In genomic region chr11:101311083-101311482, GRCm38 (mm10) we compare ENCODE assay signal across 26 mouse cellular contexts. TPM values are rescaled to one million over a fixed set of nuclear protein-coding genes. Genes with fewer than 3 reads are reported as not detected.
DNase-seq lines count a peak whose midpoint lies in the region; ATAC-seq and TF ChIP-seq lines count a peak whose summit lies in the region.
"Had no signal": no experiment of that assay in that cellular context is flagged by ENCODE, and none has a peak within 500 bp of the region (broad histone marks: within the 10 kb centered on the region; RNA-seq: fewer than 3 reads in every experiment).

No protein-coding gene starts in this region.

- no peak for TF ChIP-seq CTCF in MEL (IDR thresholded peaks at IDR 0.05 in 2 of 3, conservative IDR thresholded peaks at IDR 0.05 in 1 of 3; ENCODE audit: control insufficient read depth in 1 of 3, insufficient read depth in 1 of 3, low read depth in 2 of 3, low read length in 3 of 3, poor library complexity in 1 of 3, severe bottlenecking in 1 of 3)

- H3K9ac ChIP-seq in midbrain, embryonic 11.5 days (ENCODE audit: low read length): no peak overlapping the region
- no peak overlapping the region for H3K9ac ChIP-seq in midbrain, embryonic 13.5 days (replicated peaks)
- H3K9ac ChIP-seq in MEL (ENCODE audit: control insufficient read depth, low read depth, low read length, poor library complexity, severe bottlenecking): no peak overlapping the region
- H3K9ac ChIP-seq: embryonic facial prominence, embryonic 13.5 days; embryonic facial prominence, embryonic 15.5 days; forebrain, embryonic 12.5 days had no signal

- no peak overlapping the region for H3K27ac ChIP-seq in midbrain, embryonic 11.5 days (ENCODE audit: low read depth, low read length)
- no peak overlapping the region for H3K27ac ChIP-seq in midbrain, embryonic 13.5 days
- peak overlapping the region; percentile 5; the same call in 1 of the 2 replicates for H3K27ac ChIP-seq in MEL (ENCODE audit: control insufficient read depth, low read depth, low read length)
- H3K27ac ChIP-seq: embryonic facial prominence, embryonic 13.5 days; embryonic facial prominence, embryonic 15.5 days; forebrain, embryonic 10.5 days; forebrain, embryonic 12.5 days had no signal

- TF ChIP-seq RAD21 in MEL (IDR thresholded peaks at IDR 0.05; ENCODE audit: low read depth, low read length): no peak

- peaks cover 4% of the 10 kb centered on the region; the same call in 1 of the 2 replicates for H3K4me1 ChIP-seq in midbrain, embryonic 11.5 days (ENCODE audit: control insufficient read depth, insufficient read depth, low read length)
- H3K4me1 ChIP-seq in midbrain, embryonic 13.5 days (replicated peaks): peaks cover 3% of the 10 kb centered on the region
- H3K4me1 ChIP-seq in MEL (ENCODE audit: control insufficient read depth in 1 of 2, insufficient read depth in 2 of 2, low read length in 2 of 2): peaks cover 14 to 23% of the 10 kb centered on the region in 2 experiments
- H3K4me1 ChIP-seq: embryonic facial prominence, embryonic 13.5 days; embryonic facial prominence, embryonic 15.5 days had no signal

- no peaks in the 10 kb centered on the region for H3K27me3 ChIP-seq in midbrain, embryonic 11.5 days (ENCODE audit: control insufficient read depth, insufficient read depth, low read length)
- no peaks in the 10 kb centered on the region; the same call in 1 of the 2 replicates for H3K27me3 ChIP-seq in midbrain, embryonic 13.5 days
- H3K27me3 ChIP-seq in MEL (ENCODE audit: control insufficient read depth in 1 of 2, insufficient read depth in 2 of 2, low read length in 2 of 2): no peaks in the 10 kb centered on the region

- no peak for TF ChIP-seq POLR2A in MEL (IDR thresholded peaks at IDR 0.05; ENCODE audit: control insufficient read depth in 1 of 2, insufficient read depth in 1 of 2, low read depth in 1 of 2, low read length in 2 of 2, poor library complexity in 1 of 2)

- peak; percentile 42 to 71; a peak in 3 of 4 replicates for TF ChIP-seq EP300 in MEL (IDR thresholded peaks at IDR 0.05; ENCODE audit: low read depth in 1 of 2, low read length in 2 of 2)

- peak; percentile 2 for DNase-seq in midbrain, embryonic 11.5 days (ENCODE audit: low spot score, missing footprints)
- DNase-seq in MEL (ENCODE audit: low read depth, low spot score): peak; percentile 89
- DNase-seq in cerebellum, postnatal 36 days: no peak
- DNase-seq in right cerebral cortex, postnatal 14 days: no peak
- DNase-seq: adrenal gland, adult 8-10 months; adrenal gland, postnatal 14 days; adrenal gland, postnatal 36 days; B cell, adult 2 months; cerebellum, adult 11-12 months; cerebellum, adult 2 months; cerebellum, adult 9-10 months; cerebellum, postnatal 10 days; cerebellum, postnatal 25 days; embryo, embryonic 11 days had no signal

- WGBS in midbrain, embryonic 11.5 days: 88% methylated on average over 3 of the region's 3 CpGs
- WGBS in midbrain, embryonic 13.5 days: 85% methylated on average over 3 of the region's 3 CpGs

- ATAC-seq in midbrain, embryonic 11.5 days (ENCODE audit: low FRiP score): no peak
- no peak for ATAC-seq in midbrain, embryonic 13.5 days
- ATAC-seq: activated CD4-positive, CD25-positive, alpha-beta regulatory T cell, adult 4 months; CD4-positive, CD25-positive, alpha-beta regulatory T cell, adult 4 months; forebrain, embryonic 14.5 days; forebrain, embryonic 16.5 days; Patski had no signal

- no peak overlapping the region for H3K4me3 ChIP-seq in midbrain, embryonic 11.5 days (ENCODE audit: low read depth, low read length)
- H3K4me3 ChIP-seq in midbrain, embryonic 13.5 days (replicated peaks): no peak overlapping the region
- no peak overlapping the region for H3K4me3 ChIP-seq in MEL (ENCODE audit: control insufficient read depth in 1 of 2, insufficient read depth in 1 of 2, low read depth in 2 of 2, low read length in 2 of 2)
- H3K4me3 ChIP-seq: embryonic facial prominence, embryonic 13.5 days; embryonic facial prominence, embryonic 15.5 days; erythroblast, embryonic 14.5 days; forebrain, embryonic 10.5 days; forebrain, embryonic 12.5 days had no signal

- no peak overlapping the region for H3K4me2 ChIP-seq in midbrain, embryonic 11.5 days
- no peak overlapping the region for H3K4me2 ChIP-seq in midbrain, embryonic 13.5 days (replicated peaks)
- H3K4me2 ChIP-seq: embryonic facial prominence, embryonic 13.5 days; embryonic facial prominence, embryonic 15.5 days; forebrain, embryonic 12.5 days had no signal

- peaks cover 2% of the 10 kb centered on the region for H3K79me2 ChIP-seq in MEL (ENCODE audit: control insufficient read depth, insufficient read depth, low read length, poor library complexity)

- no peaks in the 10 kb centered on the region for H3K9me3 ChIP-seq in midbrain, embryonic 11.5 days (ENCODE audit: control insufficient read depth, low read length)
- no peaks in the 10 kb centered on the region for H3K9me3 ChIP-seq in midbrain, embryonic 13.5 days
- no peaks in the 10 kb centered on the region for H3K9me3 ChIP-seq in MEL (replicated peaks; ENCODE audit: insufficient read depth, low read length)
- H3K9me3 ChIP-seq: embryonic facial prominence, embryonic 13.5 days; embryonic facial prominence, embryonic 15.5 days; forebrain, embryonic 10.5 days; forebrain, embryonic 12.5 days; G1E had no signal

- H3K36me3 ChIP-seq in midbrain, embryonic 11.5 days (ENCODE audit: control insufficient read depth, insufficient read depth, low read length): no peaks in the 10 kb centered on the region
- no peaks in the 10 kb centered on the region for H3K36me3 ChIP-seq in midbrain, embryonic 13.5 days
- peaks cover 0 to 29% of the 10 kb centered on the region in 2 experiments; a peak in 2 of 4 replicates for H3K36me3 ChIP-seq in MEL (ENCODE audit: control insufficient read depth in 1 of 2, insufficient read depth in 2 of 2, low read length in 2 of 2)
- H3K36me3 ChIP-seq: embryonic facial prominence, embryonic 13.5 days; embryonic facial prominence, embryonic 15.5 days; forebrain, embryonic 10.5 days; forebrain, embryonic 12.5 days; G1E had no signal

TF ChIP-seq in MEL, 35 proteins besides CTCF, POLR2A, EP300 and RAD21 (continues in another document):
- no peak for TF ChIP-seq KAT2A (conservative IDR thresholded peaks at IDR 0.05; ENCODE audit: low read depth, low read length)
- TF ChIP-seq BHLHE40 (IDR thresholded peaks at IDR 0.05; ENCODE audit: borderline replicate concordance, low read depth, low read length): no peak
- no peak for TF ChIP-seq POLR2AphosphoS5 (IDR thresholded peaks at IDR 0.05; ENCODE audit: borderline replicate concordance, low read depth, low read length)
- peak; percentile 73 for TF ChIP-seq ELF1 (IDR thresholded peaks at IDR 0.05; ENCODE audit: low read depth, low read length)
- TF ChIP-seq MYC (IDR thresholded peaks at IDR 0.05; ENCODE audit: low read depth, low read length): no peak
- TF ChIP-seq CHD1 (IDR thresholded peaks at IDR 0.05; ENCODE audit: low read depth, low read length): no peak
- TF ChIP-seq UBTF (IDR thresholded peaks at IDR 0.05; ENCODE audit: borderline replicate concordance, insufficient read depth, low read depth, low read length): no peak
- 0 out of 2 replicates have a peak, but pooled peaks have one; percentile 51 for TF ChIP-seq SIN3A (IDR thresholded peaks at IDR 0.05; ENCODE audit: low read length)
- no peak for TF ChIP-seq CHD2 (IDR thresholded peaks at IDR 0.05; ENCODE audit: low read length)
- TF ChIP-seq MYB (IDR thresholded peaks at IDR 0.05; ENCODE audit: low read depth, low read length): 0 out of 2 replicates have a peak, but pooled peaks have one; percentile 11
- TF ChIP-seq ETS1 (IDR thresholded peaks at IDR 0.05; ENCODE audit: low read depth, low read length): no peak; the same call in 1 of the 2 replicates
- TF ChIP-seq MEF2A (IDR thresholded peaks at IDR 0.05; ENCODE audit: extremely low read depth, insufficient replicate concordance, low read depth, low read length, poor library complexity, severe bottlenecking): no peak
- TF ChIP-seq ZKSCAN1 (IDR thresholded peaks at IDR 0.05; ENCODE audit: low read depth, low read length): no peak
- no peak for TF ChIP-seq JUND (IDR thresholded peaks at IDR 0.05; ENCODE audit: low read depth, low read length)

RNA-seq across cellular contexts. Expression of gene Psme3, which starts 4.9 kb away (rescaled TPM):
- polyA plus RNA-seq in midbrain, embryonic 11.5 days (2014; fragmentation: Nextera tagmentation; extraction: Ambion mirVana): 146 and 154 TPM in 2 replicates
- 126 and 134 TPM in 2 replicates for polyA plus RNA-seq in midbrain, embryonic 13.5 days (2015; fragmentation: Nextera tagmentation; extraction: Ambion mirVana)
- total RNA-seq in MEL (2012; rRNA removed): 129 and 139 TPM in 2 replicates
- polyA plus RNA-seq in MEL (2012; ENCODE audit: insufficient read depth in 1 of 2, insufficient read length in 2 of 2, low read depth in 1 of 2, low replicate concordance in 2 of 2, missing spikeins in 1 of 2): 100 to 1,000 TPM; 369 to 446 TPM

RNA-seq across cellular contexts. Expression of gene Becn1, which starts 9.0 kb away (rescaled TPM):
- 163 and 179 TPM in 2 replicates for polyA plus RNA-seq in midbrain, embryonic 11.5 days (2014; fragmentation: Nextera tagmentation; extraction: Ambion mirVana)
- 178 and 194 TPM in 2 replicates for polyA plus RNA-seq in midbrain, embryonic 13.5 days (2015; fragmentation: Nextera tagmentation; extraction: Ambion mirVana)
- total RNA-seq in MEL (2012; rRNA removed): 167 and 181 TPM in 2 replicates
- 100 to 1,000 TPM in 1 of 2 experiments, not detected in 1; 122 TPM for polyA plus RNA-seq in MEL (2012; ENCODE audit: insufficient read depth in 1 of 2, insufficient read length in 2 of 2, low read depth in 1 of 2, low replicate concordance in 2 of 2, missing spikeins in 1 of 2)

RNA-seq across cellular contexts. Expression of gene Aoc2, which starts 13.8 kb away (rescaled TPM):
- polyA plus RNA-seq in midbrain, embryonic 11.5 days (2014; fragmentation: Nextera tagmentation; extraction: Ambion mirVana): 1.3 and 1.4 TPM in 2 replicates
- polyA plus RNA-seq in midbrain, embryonic 13.5 days (2015; fragmentation: Nextera tagmentation; extraction: Ambion mirVana): 2.4 and 2.5 TPM in 2 replicates
- 9.1 and 12.1 TPM in 2 replicates for total RNA-seq in MEL (2012; rRNA removed)
- 10 to 100 TPM in 1 of 2 experiments, not detected in 1; 21.1 TPM for polyA plus RNA-seq in MEL (2012; ENCODE audit: insufficient read depth in 1 of 2, insufficient read length in 2 of 2, low read depth in 1 of 2, low replicate concordance in 2 of 2, missing spikeins in 1 of 2)

RNA-seq across cellular contexts. Expression of gene Aoc3, which starts 19.3 kb away (rescaled TPM):
- not detected in 2 replicates for polyA plus RNA-seq in midbrain, embryonic 11.5 days (2014; fragmentation: Nextera tagmentation; extraction: Ambion mirVana)
- not detected in 2 replicates for polyA plus RNA-seq in midbrain, embryonic 13.5 days (2015; fragmentation: Nextera tagmentation; extraction: Ambion mirVana)
- total RNA-seq in MEL (2012; rRNA removed): 0.62 and 0.69 TPM in 2 replicates
- 1 to 10 TPM in 1 of 2 experiments, not detected in 1; 2.2 TPM for polyA plus RNA-seq in MEL (2012; ENCODE audit: insufficient read depth in 1 of 2, insufficient read length in 2 of 2, low read depth in 1 of 2, low replicate concordance in 2 of 2, missing spikeins in 1 of 2)
- polyA plus RNA-seq: activated CD4-positive, CD25-positive, alpha-beta regulatory T cell, adult 4 months; CD4-positive, CD25-positive, alpha-beta regulatory T cell, adult 4 months; forebrain, embryonic 10.5 days; forebrain, embryonic 12.5 days had no signal

RNA-seq across cellular contexts. Expression of gene Coa3, which starts 32.2 kb away (rescaled TPM):
- polyA plus RNA-seq in midbrain, embryonic 11.5 days (2014; fragmentation: Nextera tagmentation; extraction: Ambion mirVana): 213 and 220 TPM in 2 replicates
- 210 and 213 TPM in 2 replicates for polyA plus RNA-seq in midbrain, embryonic 13.5 days (2015; fragmentation: Nextera tagmentation; extraction: Ambion mirVana)
- total RNA-seq in MEL (2012; rRNA removed): 294 and 325 TPM in 2 replicates
- polyA plus RNA-seq in MEL (2012; ENCODE audit: insufficient read depth in 1 of 2, insufficient read length in 2 of 2, low read depth in 1 of 2, low replicate concordance in 2 of 2, missing spikeins in 1 of 2): 100 to 1,000 TPM in 1 of 2 experiments, not detected in 1; 120 TPM

Comparison
In these comparisons a context has a peak if more than half of its experiments do, and no peak if none do; other contexts are left out.
1. DNase-seq: peak in midbrain, embryonic 11.5 days (single experiment) and MEL (single experiment); none in cerebellum, postnatal 36 days (0 of 2) and right cerebral cortex, postnatal 14 days (single experiment).